Mouse (Mus musculus) heart, postnatal 0 days (tissue): ENCODE measurements around the gene Rmdn3.

ENCODE experiments used
- CTCF ChIP-seq: IDR thresholded peaks from 2 replicates; pipeline ENCODE4 v1.5.1; 2016; ENCODE audit warnings: antibody characterized with exemption, control low read depth, low read depth
- EP300 ChIP-seq: IDR thresholded peaks from 2 replicates; pipeline ENCODE4 v1.6.1; 2016; ENCODE audit warnings: antibody characterized with exemption, low read depth

- TF ChIP-seq CTCF (no peak), EP300 (no peak)
Measured at GRCm38 (mm10) chr2:119108554-119108953, 48.3 kb downstream of the Rmdn3 start.
